Mouse (Mus musculus) layer of hippocampus, postnatal 14 days (tissue): ENCODE results near the gene Olfr322. TPM values are rescaled to one million over a fixed set of nuclear protein-coding genes. Genes with fewer than 3 reads are reported as not detected.
A peak's percentile ranks its signal among the peaks of the same experiment; 100 is the strongest.
"Not testable (repeated sequence)": the region's sequence is repeated elsewhere in the genome, so short reads cannot be mapped to it uniquely, and the experiment has no call there.

Experiments
- DNase-seq, 2 experiments: peaks; one replicate each; pipeline ENCODE4 v3.0.0; 2021 to 2022; ENCODE audit warnings: low spot score in 2 of 2, mixed read lengths in 1 of 2
- long read RNA-seq, 2 experiments: library from polyadenylated mRNA; stranded (forward); transcript quantifications; one replicate each; pipeline ENCODE4 v2.0.0; 2021
- total RNA-seq, 2 experiments: library from RNA; stranded (reverse); gene quantifications; 2 replicates each; pipeline ENCODE4 v1.2.3; 2021

The Olfr322 gene
- total RNA-seq = not detected
- long read RNA-seq, experiment 1 = 0 reads
- long read RNA-seq, experiment 2 = 0 reads

DNA sequence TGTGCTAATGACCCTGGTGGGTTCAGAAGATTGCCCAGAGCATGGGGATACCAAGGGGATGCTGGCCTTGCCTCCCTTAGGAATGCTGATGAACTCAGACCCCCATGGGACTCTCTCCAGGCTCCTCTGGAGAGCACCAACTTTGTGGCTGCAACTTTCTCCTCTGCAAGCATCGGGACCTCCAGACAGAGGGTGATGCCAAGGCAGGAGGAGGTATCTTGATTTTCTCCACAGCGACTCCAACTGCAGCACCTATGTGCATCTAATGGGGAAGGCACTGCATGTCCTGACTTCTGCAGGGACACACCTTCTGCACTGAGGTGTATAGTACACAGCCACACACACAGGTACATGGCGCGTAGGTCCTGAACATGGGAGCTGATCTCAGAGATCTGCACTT is at the start of gene Olfr322:
Olfr322 (plus strand) TSS at position 187 of the 400 bp plus-strand sequence.
- DNase-seq = no peak

- DNase-seq = no peak
These were observed 45.2 kb upstream of the Olfr322 start for GRCm38 (mm10) chr11:58613359-58613758.

- no peak for DNase-seq
These were observed 44.1 kb upstream of the Olfr322 start for GRCm38 (mm10) chr11:58614526-58614925.

- DNase-seq = no peak
These were observed 42.6 kb upstream of the Olfr322 start, which contains the start of gene 2210407C18Rik for GRCm38 (mm10) chr11:58615975-58616374. Gene 2210407C18Rik, minus strand, starts transcription at chr11:58616075.

GRCm38 (mm10) chr11:58618369-58618768 is 40.2 kb upstream of the Olfr322 start:
- no peak for DNase-seq

DNA sequence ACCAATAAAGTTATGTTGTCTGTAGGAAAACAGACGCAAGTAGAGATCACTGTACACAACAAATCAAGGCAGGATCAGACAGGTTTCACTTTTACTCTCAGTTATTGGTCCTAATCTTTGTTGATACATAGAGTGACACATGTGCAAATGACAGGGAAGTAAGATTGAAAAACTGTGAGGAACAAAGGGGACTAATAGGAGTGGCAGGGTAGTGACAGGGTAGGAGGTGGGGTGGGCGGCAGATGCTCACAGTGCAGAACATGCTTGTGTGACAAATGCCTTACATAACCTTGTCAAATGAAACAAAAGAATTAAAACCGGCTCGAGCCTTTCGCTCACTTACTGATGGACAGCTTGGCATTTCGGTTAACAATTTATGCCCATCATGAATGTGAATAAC is 39.8 kb upstream of the Olfr322 start:
- DNase-seq = no peak

DNA sequence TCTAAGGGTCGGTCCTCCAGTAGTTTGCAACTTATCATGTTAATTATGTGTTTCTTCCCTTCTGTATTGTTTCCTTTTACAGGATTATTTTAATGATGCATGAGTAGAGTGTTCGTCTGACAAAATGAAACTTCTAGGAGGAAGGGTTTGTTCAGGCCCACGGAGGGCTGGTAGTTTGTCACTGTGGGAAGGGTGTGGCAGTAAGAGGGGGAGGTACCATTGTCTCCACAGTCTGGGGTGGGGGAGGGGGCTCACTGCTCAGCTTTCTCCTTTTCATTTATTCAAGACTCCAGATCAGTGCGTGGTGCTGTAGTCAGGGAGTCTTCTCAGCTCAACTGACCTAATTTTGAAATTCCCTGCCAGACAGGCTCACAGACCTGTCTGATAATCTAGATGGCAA is 32.4 kb upstream of the Olfr322 start:
- DNase-seq = no peak

DNA sequence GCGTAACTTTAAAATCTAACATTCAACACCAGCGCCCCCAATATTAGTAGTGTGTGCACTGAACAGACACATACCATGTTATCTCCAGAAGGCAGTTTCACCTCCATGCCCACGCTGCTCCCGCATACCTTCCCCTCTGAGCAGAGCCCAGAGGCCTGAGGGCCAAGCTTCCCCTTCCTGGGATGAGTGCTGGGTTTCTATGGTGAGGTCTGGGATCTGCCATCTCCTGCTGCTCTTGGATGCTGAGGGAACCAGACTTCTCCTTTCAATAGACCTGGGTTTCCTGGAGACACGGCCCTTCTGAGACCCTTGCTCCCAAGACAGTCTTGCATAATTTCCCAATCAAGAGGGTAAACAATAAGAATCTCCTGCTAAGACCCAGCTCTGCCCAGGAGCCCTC is 28.2 kb upstream of the Olfr322 start, which contains the start of gene Olfr323:
Olfr323 (minus strand) TSS at position 101 of the 400 bp plus-strand sequence.
- DNase-seq = no peak

DNA sequence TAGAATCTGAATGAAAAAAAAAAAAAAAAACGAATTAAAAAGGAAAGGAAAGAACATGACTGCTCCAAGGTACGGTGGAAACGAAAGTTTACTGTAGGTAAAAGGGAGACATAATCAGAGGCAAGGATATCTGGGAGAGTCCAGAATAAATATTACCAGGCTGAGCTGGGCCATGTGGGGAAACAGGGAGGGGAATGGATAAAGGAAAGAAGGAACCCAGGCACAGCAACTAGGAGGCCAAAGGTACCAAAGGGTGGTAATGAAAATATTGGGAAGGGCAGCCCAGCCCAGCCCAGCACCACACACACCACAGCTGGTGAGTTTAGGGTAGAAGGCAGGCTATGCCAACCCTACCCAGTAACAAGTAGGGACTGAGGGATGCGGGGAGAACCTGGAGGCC is 23.7 kb upstream of the Olfr322 start:
- DNase-seq = no peak

DNA sequence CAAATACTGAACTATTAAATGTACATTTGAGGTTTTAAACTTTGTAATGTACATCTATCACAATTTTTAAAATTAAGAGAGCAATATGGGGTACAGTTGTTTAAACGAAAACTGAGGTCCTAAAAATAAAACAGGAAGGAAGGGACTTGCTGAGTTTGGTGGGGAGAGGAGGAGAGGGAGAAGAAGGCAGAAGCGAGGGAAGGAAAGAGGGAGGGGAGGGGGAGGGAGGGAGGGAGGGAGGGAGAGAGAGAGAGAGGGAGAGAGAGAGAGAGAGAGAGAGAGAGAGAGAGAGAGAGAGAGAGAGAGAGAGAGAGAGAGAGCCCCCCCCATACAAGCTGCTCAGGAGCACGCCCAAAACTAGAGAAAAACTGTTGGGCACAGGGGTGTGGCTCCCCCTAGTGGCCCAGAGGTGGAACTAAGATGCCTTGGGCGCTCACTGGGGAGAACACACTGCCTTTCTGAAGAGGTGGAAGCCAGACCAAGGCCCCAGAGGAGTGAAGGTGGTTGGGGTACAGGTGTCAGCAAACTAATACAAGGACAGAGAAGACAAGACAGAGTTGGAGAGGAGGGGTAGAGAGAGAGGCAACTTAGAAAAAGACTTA is 22.1 kb upstream of the Olfr322 start:
- DNase-seq = peak; percentile 40 to 51

GRCm38 (mm10) chr11:58638176-58638701 is 20.3 kb upstream of the Olfr322 start:
- DNase-seq = no peak

GRCm38 (mm10) chr11:58640272-58640867 is 18.2 kb upstream of the Olfr322 start, which contains the start of gene Trim58:
Gene Trim58, plus strand, starts transcription at chr11:58640465.
- DNase-seq = no peak

DNA sequence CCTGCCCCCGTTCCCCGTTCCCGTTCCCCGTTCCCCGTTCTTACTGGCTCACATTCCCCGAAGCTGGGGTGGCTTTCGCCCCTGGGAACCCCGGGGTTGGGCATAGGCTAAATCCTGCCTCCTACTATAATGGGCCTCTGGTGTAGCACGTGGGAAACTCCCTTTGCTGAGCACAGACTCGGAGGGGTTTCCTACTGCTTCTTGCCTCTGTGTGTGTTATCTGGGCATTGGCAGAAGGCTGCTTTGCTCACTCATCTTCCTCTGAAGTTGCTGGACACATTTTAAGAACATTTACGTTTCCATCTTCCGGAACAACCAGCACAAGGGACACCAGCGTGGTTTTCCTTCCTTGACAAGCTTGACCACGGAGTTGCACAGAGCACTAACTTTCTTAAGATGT is 17.5 kb upstream of the Olfr322 start:
- no peak for DNase-seq

GRCm38 (mm10) chr11:58641638-58642358 is 16.8 kb upstream of the Olfr322 start:
- no peak for DNase-seq

DNA sequence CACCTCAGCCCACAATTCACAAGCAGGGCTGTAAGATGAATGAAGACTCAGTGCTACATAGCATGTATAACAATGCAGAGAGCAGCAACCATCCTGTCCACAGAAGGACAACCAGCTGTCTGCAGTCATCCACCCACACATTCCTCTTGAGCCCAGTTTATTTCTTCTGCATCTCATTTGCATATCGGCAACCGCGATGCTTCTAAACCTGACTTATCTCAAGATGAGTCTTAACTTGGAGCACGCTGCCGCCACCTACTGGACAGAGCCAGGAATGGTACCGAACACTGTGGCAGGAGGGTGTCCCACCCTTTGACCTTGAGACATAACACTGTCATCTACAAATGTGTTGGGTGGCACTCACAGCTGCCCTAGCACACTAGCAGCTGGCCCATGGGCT is 15.2 kb upstream of the Olfr322 start:
- DNase-seq = no peak

- no peak for DNase-seq
These were observed 3.4 kb upstream of the Olfr322 start for GRCm38 (mm10) chr11:58655151-58655550.

- DNase-seq = no peak
These were observed 10.7 kb downstream of the Olfr322 start for GRCm38 (mm10) chr11:58669252-58669651.

DNA sequence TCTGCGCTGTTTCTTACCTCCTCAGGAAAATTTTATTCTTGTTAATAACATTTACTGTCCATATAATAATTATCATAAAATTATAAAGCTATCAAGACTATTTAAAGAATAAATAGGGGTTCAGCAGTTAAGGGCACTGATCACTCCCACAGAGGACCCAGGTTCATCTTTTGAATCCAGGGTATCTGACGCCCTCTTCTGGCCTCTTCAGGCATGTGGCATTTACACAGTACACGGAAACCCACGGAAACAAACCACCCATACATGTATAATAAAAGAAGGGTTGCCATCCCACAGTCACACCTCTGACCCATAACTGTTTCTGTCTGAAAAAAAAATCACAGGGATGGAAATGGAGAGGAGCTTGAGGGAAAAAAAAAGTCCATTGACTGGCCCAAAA is 13.2 kb downstream of the Olfr322 start:
- DNase-seq = no peak

DNA sequence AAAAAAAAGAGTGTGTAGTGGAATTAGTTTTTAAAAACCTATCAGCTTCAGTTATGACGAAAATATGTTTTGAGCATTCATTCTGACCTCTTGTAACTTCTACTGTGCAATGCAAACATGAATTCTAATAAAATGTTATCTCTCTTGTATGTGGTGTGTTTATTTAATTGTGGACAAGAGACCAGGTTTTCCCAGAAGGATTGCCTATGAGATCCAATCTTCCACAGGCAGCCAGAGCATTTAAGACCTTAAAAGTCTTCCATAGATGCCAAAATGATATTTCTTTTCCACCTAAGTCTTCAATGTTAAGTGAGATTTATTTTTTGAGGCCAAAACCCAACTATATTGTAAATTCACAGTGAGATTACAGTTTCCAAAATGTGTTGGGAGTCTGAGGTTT is 22.2 kb downstream of the Olfr322 start, which contains the start of gene Olfr320:
Olfr320 (plus strand) TSS at position 301 of the 400 bp plus-strand sequence.
- DNase-seq = no peak

DNA sequence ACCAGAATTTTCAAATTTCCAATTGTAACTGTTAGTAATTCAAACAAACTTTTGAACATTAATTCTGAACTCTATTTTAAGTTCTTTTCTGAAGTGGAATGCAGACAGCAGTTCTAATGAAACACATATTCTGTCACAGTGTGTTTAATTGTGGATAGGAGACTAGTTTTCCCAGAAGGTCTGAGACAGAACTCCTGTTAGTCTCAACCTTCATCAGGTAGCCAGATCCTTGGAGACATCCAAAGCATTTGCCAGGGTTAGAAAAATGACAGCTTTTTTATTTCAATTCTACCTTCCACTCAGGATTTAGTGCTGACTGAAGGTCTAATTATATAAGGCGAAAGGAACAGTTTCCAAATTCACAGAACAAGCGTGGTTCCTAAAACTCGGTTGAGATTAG is 40.3 kb downstream of the Olfr322 start, which contains the start of gene Olfr319:
Olfr319 (plus strand) TSS at position 301 of the 400 bp plus-strand sequence.
- no peak for DNase-seq

DNA sequence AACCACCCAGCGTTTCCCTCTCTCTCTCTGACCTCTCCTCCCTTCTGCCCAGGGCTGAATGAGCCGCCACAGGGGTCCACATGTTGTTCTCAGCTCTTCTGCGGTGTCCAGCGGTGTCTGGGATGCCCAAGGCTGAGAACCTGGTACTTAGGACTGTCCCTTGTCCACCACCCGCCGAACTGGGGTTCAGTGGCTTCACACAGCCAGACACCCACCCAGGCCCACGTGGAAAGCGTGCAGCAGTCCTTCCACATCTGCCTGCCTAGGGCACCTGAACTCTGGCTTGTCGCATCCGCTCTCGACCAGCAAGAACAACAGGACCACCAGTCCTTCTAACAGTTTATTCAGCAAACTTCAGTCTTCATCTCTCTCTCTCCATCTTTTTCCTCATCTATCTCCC is 50.5 kb downstream of the Olfr322 start:
- DNase-seq = no peak

DNA sequence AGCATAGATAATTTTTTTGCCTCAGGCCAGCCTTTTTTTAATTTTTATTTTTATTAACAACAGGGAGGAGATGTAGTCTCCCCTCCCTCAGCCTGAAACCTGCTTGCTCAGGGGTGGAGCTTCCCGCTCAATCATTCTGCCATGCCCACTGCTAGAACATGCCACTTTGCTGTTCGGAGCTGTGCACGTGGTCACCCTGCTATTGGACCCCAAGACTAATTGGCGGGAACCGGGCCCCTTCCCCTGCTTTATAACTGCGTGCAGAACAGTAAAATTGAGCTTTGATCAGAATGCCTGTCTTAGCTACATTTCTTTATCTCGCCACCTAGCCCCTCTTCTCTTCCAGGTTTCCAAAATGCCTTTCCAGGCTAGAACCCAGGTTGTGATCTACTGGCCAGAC is 59.1 kb downstream of the Olfr322 start:
- DNase-seq = not testable (repeated sequence)
